Mouse (Mus musculus) gastrocnemius, adult 18-20 months (tissue): ENCODE results near the gene Acod1. TPM values are rescaled to one million over a fixed set of nuclear protein-coding genes. Genes with fewer than 3 reads are reported as not detected.

Experiments used
- DNase-seq: peaks from one replicate; pipeline ENCODE4 v3.0.0; 2021; ENCODE audit warnings: low spot score
- long read RNA-seq, 2 experiments: library from polyadenylated mRNA; stranded (forward); transcript quantifications; one replicate each; pipeline ENCODE4 v2.0.0; 2021
- total RNA-seq, 2 experiments: library from RNA; stranded (reverse); gene quantifications; 2 replicates each; pipeline ENCODE4 v1.2.3; 2021

Acod1 gene
- not detected for total RNA-seq
- long read RNA-seq, experiment 1, result 0 reads
- long read RNA-seq, experiment 2, result 0 reads

- no peak for DNase-seq
Measured at GRCm38 (mm10) chr14:103046677-103047076, at the start of gene Acod1. TSS of gene Acod1 (plus strand) at chr14:103046977.

DNA sequence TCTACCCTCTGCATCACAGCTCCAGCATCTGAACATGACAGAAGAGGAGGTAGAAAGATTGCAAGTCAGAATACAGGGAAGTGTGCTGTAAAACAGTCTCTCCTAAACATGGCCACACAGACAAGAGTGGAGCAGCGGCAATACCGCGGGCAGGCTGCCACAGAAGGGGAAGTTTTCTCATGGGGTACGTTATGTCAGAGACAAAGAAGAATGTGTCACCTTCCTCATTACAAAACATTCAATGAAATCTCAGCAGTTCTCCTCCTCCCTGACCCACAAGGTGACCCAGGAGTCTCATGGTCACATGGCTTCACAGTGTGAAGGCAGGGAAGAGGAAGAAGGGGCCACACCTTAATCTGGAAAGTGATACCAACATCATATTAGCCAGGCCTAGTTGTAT is 39.0 kb upstream of the Acod1 start:
- no peak for DNase-seq

DNA sequence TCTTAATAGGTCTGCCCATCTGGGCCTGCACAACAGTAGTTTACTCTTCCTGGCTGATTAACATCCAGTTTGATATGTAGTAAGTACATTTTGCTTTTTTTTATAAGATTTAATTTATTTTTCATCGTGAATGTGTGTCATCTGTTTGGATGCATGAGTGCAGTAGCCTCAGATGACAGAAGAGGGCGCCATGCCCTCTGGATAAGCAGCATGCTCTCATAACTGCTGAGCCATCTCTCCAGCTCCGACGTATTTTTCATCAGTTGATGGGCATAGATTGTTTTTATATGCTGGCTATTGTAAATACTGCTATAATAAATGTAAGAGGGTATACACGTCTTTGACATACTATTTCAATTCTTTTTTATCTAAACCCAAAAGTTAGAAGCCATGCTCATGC is 35.0 kb upstream of the Acod1 start:
- peak; percentile 18 for DNase-seq

DNA sequence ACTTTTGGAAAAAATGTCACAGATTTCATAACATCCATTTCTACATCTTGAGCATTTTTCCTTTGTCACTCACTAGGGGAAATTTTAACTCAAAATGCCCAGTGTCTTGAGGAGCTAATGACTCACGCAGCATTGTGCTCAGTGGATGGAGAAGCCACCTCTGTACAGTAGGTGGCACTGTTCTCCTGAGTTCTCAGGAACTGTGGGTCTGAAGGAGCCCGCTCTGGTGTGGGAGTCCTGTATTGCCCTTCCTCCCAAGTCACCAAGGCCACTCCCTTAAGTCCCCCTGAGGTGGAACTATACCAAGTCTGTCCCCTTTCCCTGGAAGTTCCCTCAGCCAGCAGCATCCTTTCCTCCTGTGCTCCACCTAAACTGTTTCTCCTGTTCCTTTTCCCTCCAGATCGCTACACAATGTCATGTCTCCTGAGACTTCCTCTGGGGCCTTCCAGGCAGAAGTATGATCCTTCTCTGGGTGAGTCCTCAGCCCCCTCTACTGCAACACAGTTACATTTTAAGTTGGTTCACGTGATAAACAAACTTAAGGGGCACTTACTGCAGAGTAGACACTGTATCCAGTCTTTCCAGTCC is 34.1 kb upstream of the Acod1 start:
- peak; percentile 59 for DNase-seq

DNA sequence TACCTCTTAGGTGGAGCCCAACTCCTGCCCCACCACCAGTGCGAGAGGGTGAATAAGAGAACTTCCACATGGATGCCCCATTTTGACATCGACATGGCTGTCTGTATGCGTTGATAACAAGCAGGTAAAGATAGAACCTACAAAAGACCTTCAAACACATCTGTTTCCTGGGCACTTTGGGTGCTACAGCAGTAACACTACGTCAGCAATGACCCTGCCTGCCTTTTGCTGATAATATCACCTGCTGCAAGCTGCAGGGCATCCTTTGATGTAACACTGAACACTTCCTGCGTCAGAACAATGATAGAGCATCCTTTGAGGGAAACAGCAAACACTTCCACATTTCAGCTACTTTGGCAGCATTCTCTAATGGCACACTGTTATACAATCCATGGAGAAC is 29.8 kb upstream of the Acod1 start:
- DNase-seq, result no peak

- no peak for DNase-seq
Measured at GRCm38 (mm10) chr14:103020046-103020445, 26.7 kb upstream of the Acod1 start.

DNA sequence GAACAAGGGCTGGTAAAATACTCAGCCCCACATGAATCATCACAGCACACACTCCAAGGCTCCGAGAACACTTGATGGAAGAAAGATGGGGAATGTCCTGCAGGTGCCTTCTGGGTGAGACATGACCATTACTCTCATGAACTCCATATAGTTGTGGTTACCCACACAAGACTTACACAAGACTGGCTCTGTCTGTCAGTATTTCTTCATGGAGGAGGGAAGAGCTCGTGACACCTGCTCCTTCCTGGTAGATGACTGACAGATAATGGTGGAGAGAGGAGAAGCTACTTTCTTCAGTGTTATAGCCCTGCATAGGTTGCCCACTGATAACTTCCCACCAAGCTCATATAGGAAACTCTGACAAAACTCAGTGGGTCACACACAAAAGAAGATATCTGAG is 17.6 kb upstream of the Acod1 start:
- no peak for DNase-seq

- DNase-seq, result no peak
Measured at GRCm38 (mm10) chr14:103033271-103033823, 13.4 kb upstream of the Acod1 start.

- DNase-seq, result no peak
Measured at GRCm38 (mm10) chr14:103034076-103034475, 12.7 kb upstream of the Acod1 start.

- no peak for DNase-seq
Measured at GRCm38 (mm10) chr14:103037016-103037415, 9.8 kb upstream of the Acod1 start.

DNA sequence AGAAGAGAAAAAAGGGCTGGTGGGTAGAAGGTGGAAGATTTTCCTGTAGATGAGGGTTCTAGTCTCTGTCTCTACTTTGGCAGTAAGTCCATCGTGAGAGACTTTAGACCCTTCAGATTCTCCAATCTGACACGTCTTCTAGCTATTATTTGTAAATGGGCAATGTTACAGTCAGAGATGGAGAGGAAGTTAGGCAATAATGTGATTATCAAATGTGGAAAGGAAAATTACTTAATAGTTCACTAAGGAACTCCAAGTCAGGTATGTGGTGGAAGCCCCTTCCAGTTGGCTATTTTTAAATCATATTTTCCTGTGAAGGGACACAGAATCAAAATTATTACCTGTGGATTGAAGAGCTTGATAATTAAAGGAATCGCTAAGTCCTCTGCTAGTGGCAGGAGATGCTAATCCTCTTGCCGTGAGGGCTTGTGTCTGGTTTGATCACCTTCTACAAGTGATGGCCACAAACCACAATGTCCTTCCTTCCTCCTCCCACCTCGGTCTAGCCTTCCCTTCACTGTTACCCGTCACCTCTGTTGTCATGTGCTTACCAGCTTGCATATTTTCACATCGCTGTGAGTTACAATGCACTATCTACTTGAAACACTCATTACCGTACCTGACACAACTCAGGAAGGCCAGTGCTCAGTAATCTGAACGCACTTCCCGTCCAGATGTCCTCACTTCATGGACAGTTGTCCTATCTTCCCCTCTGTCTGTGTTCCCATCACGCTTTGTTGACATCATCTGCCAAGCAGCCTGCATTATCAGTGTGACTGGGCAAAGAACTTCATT is 1.7 kb downstream of the Acod1 start:
- DNase-seq, result no peak

- peak; percentile 69 for DNase-seq
Measured at GRCm38 (mm10) chr14:103051159-103051769, 4.5 kb downstream of the Acod1 start.

GRCm38 (mm10) chr14:103054731-103055130 is 8.0 kb downstream of the Acod1 start:
- DNase-seq, result no peak

DNA sequence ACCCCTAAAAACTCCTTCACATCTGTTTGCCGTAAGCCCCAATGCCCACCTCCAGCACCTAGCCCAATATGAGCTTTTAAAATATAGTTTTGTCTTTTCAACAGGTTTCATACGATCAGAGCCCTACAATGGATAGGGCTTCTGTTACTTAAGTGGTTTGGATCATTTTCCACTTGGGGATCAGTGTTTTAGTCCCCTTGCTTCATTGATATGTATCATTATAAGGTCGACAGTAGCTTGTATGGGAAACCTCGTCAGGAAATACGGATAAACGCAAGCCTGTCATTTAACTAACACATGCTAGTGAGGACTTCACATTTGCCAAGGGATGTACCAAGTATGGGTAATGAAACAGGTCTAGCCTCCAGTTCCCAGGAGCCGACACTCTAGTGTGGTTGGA is 9.8 kb downstream of the Acod1 start:
- DNase-seq, result no peak

DNA sequence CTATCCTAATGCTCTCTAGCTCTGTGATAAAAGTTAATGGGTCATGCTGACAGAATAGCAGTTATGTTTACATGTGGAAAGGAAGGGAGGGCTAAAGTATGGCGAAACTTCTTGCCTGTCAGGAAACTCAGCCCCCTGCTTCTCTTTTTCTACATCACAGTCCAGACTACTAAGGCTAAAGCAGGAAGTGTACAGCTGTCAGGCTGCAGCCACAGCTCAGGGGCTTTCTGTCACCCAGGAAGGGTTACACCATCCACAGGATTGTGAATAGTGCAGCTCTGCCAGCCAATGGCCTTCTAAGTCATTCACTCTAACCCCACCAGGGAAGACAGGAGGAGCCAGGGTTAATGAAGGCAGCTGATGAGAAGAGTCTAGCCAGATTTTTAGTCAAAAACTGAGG is 12.2 kb downstream of the Acod1 start:
- no peak for DNase-seq

GRCm38 (mm10) chr14:103059495-103059894 is 12.7 kb downstream of the Acod1 start:
- DNase-seq, result no peak

DNA sequence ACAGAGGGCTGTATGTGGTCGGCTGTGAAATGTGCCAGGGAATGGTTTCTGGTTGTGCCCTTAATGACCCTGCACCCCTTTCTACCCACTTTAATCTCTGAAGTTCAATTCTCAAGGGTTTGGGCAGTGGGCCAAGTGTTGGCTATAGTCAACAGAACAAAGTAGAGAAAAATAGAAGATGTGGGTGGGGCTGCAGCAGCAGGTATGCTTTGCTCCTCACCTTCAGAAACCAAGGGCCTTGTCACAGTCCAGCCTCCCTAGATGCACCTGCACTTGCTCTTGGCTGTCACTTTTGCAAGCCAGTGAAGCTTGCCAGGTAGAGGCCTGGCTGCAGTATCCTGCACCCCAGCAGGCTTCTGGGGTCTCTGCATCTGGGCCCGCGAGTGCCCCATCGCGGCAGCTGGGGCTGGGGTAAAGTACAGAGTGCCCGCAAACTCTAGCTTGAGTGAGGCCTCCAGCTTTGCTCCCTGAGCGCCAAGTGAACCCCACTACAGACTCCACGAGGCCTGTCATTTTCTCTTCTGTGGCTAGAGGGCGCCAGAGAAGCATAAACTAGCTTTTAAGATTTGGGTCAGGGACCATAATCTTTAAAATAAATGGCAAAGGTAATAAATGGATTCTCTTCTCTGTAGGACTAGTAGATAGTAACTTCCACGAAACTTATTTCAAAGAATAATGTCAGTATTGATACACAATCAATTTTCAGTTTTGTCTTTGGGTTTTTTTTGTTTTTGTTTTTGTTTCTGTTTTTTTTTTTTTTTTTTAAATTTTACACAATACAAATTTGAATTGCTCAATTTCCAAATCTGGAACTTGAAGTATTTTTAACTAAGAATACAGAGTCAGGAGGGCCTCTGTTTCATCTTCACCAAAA is 18.8 kb downstream of the Acod1 start:
- DNase-seq, result peak; percentile 80

DNA sequence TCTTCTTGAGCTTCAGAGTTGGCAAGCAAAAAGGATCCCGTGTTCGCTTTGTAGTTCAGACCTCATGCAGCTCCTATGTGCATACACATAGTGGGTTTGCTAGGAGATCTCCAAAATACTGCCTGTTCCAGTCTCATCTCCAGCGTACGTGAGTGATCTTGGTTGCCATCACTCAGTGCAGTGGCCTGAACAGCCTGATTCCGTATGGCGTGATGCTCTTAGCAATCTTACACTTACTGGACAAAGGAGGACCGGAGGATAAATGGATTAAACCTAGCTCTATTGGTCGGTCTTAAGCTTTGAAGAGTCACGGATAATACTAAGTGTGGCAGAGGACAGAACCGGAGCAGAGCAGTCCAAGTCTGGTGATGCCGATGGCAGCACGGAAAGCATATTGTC is 22.7 kb downstream of the Acod1 start:
- no peak for DNase-seq

GRCm38 (mm10) chr14:103069864-103070611 is 23.3 kb downstream of the Acod1 start, which contains the start of gene Cln5:
TSS of gene Cln5 (plus strand) at chr14:103070216.
- peak; percentile 94 for DNase-seq

- peak; percentile 18 for DNase-seq
Measured at GRCm38 (mm10) chr14:103070790-103071189, 24.0 kb downstream of the Acod1 start.

GRCm38 (mm10) chr14:103071471-103071870 is 24.7 kb downstream of the Acod1 start:
- no peak for DNase-seq
